Mouse (Mus musculus): ENCODE results near the gene Rerg.

Rerg gene

DNA sequence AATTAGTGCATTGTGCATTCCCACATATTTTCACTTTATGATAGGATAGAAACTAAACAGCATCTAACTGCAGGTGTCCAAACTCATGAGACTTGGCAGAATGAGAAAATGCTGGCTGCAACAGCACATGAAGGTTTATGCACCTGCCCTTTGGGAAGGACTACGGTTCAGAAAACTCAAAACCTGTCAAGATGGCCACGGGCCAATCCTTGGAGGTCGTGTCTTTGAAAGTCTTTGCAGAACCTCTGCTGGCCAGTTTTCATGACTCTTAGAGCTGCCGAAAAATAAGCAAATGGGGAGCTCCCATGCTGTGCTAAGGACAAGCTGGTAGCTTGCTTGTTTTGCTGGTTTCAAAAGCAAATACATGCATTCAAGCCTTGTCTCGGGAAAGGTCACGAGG, 156.0 kb downstream of the Rerg start:
- no peak for DNase-seq (ENCODE audit: low spot score in 2 of 2)

- no peak for DNase-seq (ENCODE audit: low spot score in 2 of 2)
Observed at GRCm38 (mm10) chr6:137011187-137011586, 159.1 kb downstream of the Rerg start.
